Mouse (Mus musculus): Measurements from ENCODE around the gene B3gnt9.
"Not testable (repeated sequence)": the region's sequence is repeated elsewhere in the genome, so short reads cannot be mapped to it uniquely, and the experiment has no call there.

- TF ChIP-seq CTCF (IDR thresholded peaks at IDR 0.05; ENCODE audit: low read depth); EP300 (optimal IDR thresholded peaks at IDR 0.05): not testable (repeated sequence)
Observed at GRCm38 (mm10) chr8:105291364-105291763, 36.4 kb upstream of the B3gnt9 start.

Measured in stomach, postnatal 0 days (tissue).